Mouse (Mus musculus) thymus, adult 18-20 months (tissue): Measurements from ENCODE around the gene Bik.
A peak's percentile ranks its signal among the peaks of the same experiment; 100 is the strongest.
"Not testable (repeated sequence)": the region's sequence is repeated elsewhere in the genome, so short reads cannot be mapped to it uniquely, and the experiment has no call there.

ENCODE experiments used
- DNase-seq, 2 experiments: peaks; one replicate each; pipeline ENCODE4 v3.0.0; 2022; ENCODE audit warnings: mixed read lengths in 2 of 2

Bik gene

GRCm38 (mm10) chr15:83526424-83527091, at the start of gene Bik:
TSS of gene Bik (plus strand) at chr15:83526862.
- DNase-seq: peak; percentile 38 to 48

GRCm38 (mm10) chr15:83478096-83478495, 48.6 kb upstream of the Bik start:
- DNase-seq: no peak

- no peak for DNase-seq
These were observed 46.8 kb upstream of the Bik start for GRCm38 (mm10) chr15:83479818-83480217.

- DNase-seq: no peak
These were observed 45.4 kb upstream of the Bik start for GRCm38 (mm10) chr15:83481236-83481780.

- DNase-seq: no peak
These were observed 43.9 kb upstream of the Bik start for GRCm38 (mm10) chr15:83482645-83483224.

- DNase-seq: no peak
These were observed 43.2 kb upstream of the Bik start for GRCm38 (mm10) chr15:83483482-83483881.

- DNase-seq: no peak
These were observed 42.4 kb upstream of the Bik start for GRCm38 (mm10) chr15:83484311-83484710.

GRCm38 (mm10) chr15:83487477-83488115, 39.1 kb upstream of the Bik start:
- DNase-seq: no peak

GRCm38 (mm10) chr15:83489471-83489870, 37.2 kb upstream of the Bik start:
- no peak for DNase-seq

GRCm38 (mm10) chr15:83491891-83492290, 34.8 kb upstream of the Bik start:
- DNase-seq: no peak

GRCm38 (mm10) chr15:83493856-83494571, 32.6 kb upstream of the Bik start:
- no peak for DNase-seq

GRCm38 (mm10) chr15:83494572-83494920, 32.1 kb upstream of the Bik start:
- no peak for DNase-seq

GRCm38 (mm10) chr15:83495195-83495594, 31.5 kb upstream of the Bik start:
- no peak for DNase-seq

- DNase-seq: no peak
These were observed 30.8 kb upstream of the Bik start for GRCm38 (mm10) chr15:83495787-83496367.

- no peak for DNase-seq
These were observed 29.4 kb upstream of the Bik start for GRCm38 (mm10) chr15:83497299-83497698.

- DNase-seq: no peak
These were observed 27.4 kb upstream of the Bik start for GRCm38 (mm10) chr15:83499211-83499755.

- DNase-seq: no peak
These were observed 26.3 kb upstream of the Bik start for GRCm38 (mm10) chr15:83500352-83500751.

- not testable (repeated sequence) for DNase-seq
These were observed 25.2 kb upstream of the Bik start for GRCm38 (mm10) chr15:83501483-83501882.

- DNase-seq: no peak
These were observed 16.5 kb upstream of the Bik start for GRCm38 (mm10) chr15:83509950-83510804.

GRCm38 (mm10) chr15:83510805-83511405, 15.8 kb upstream of the Bik start, which contains the start of gene Ttll1:
TSS of gene Ttll1 (minus strand) at chr15:83510893.
- peak; percentile 95 to 96 for DNase-seq
